Mouse (Mus musculus): ENCODE data around the gene Rnf6. TPM values are rescaled to one million over a fixed set of nuclear protein-coding genes. Genes with fewer than 3 reads are reported as not detected.
A peak's percentile ranks its signal among the peaks of the same experiment; 100 is the strongest.

Rnf6 gene
- total and polyA plus RNA-seq, 2 experiments from 2014 or later = 16.5 to 22.1 TPM

- Histone ChIP-seq H3K27me3 (ENCODE audit: insufficient read depth, low read length) (no peaks in the 10 kb centered on the region), H3K27ac (ENCODE audit: low read depth, low read length) (peak within 1 kb of the TSS; percentile 94), H3K4me3 (ENCODE audit: low read depth, low read length) (peak within 1 kb of the TSS; percentile 78), H3K9ac (peak within 1 kb of the TSS; percentile 79), H3K36me3 (ENCODE audit: insufficient read depth) (no peaks in the 10 kb centered on the region), H3K4me1 (ENCODE audit: insufficient read depth) (0 out of 2 replicates have a peak, but pooled peaks cover 5% of the 10 kb centered on the region), H3K4me2 (ENCODE audit: low read depth) (peak within 1 kb of the TSS; percentile 73), H3K9me3 (ENCODE audit: low read length) (no peaks in the 10 kb centered on the region)
- peak; percentile 98 for DNase-seq
- peak; percentile 95 for ATAC-seq
- TF ChIP-seq CTCF (IDR thresholded peaks at IDR 0.05; ENCODE audit: low read depth) = no peak
- under 1% methylated on average over 74 of the region's 102 CpGs for WGBS
These were observed 9.7 kb upstream of the Rnf6 start, which contains the start of gene Cdk8 for GRCm38 (mm10) chr5:146230864-146231654. Gene Cdk8 (plus strand): TSS chr5:146231230.

DNA sequence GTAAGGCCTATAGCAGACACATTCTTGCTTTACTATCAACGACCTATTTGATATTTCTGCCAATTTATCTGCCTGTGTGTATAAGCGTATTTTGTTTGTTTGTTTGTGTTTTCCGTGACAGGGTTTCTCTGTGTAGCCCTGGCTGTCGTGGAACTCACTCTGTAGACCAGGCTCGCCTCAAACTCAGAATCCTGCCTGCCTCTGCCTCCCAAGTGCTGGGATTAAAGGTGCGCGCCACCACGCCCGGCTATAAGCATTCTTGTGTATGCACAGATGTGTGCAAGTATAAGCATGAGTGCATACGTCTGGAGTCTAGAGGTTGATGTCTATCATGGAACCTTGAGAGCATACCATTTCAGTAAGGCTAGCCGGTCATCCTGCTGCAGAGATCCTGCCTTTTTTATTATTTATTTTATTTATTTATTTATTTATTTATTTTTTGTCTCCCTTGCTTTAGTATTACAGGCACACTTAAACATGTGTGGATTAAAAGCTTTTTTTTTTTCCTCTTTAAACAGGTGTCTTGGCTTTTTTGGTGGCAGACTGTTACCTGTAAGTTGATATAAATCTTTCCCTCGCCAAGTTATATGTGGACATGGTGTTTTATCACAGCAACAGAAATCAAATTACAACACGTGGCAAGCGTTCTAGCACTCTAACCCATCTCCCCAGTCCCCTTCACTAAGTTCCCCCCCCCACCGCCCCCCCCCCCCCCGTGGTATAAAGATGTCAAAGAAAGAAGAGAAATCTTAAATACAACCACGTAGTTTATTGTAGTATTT is 8.7 kb upstream of the Rnf6 start:
- 59% methylated on average over 17 of the region's 17 CpGs for WGBS
- Histone ChIP-seq H3K27ac (ENCODE audit: low read depth, low read length) (no peak overlapping the region), H3K27me3 (ENCODE audit: insufficient read depth, low read length) (no peaks in the 10 kb centered on the region), H3K36me3 (ENCODE audit: insufficient read depth) (no peaks in the 10 kb centered on the region), H3K4me1 (ENCODE audit: insufficient read depth) (0 out of 2 replicates have a peak, but pooled peaks cover 5% of the 10 kb centered on the region), H3K4me2 (ENCODE audit: low read depth) (peak overlapping the region; percentile 73), H3K9me3 (ENCODE audit: low read length) (no peaks in the 10 kb centered on the region), H3K9ac (peak overlapping the region; percentile 79), H3K4me3 (ENCODE audit: low read depth, low read length) (peak overlapping the region; percentile 78)
- no peak for TF ChIP-seq CTCF (IDR thresholded peaks at IDR 0.05; ENCODE audit: low read depth)
- no peak for ATAC-seq
- no peak for DNase-seq

- no peaks in the 10 kb centered on the region for H3K36me3 ChIP-seq (ENCODE audit: insufficient read depth)
- 88% methylated on average over 8 of the region's 8 CpGs for WGBS
- TF ChIP-seq CTCF (IDR thresholded peaks at IDR 0.05; ENCODE audit: low read depth) = no peak
- H3K4me1 ChIP-seq (ENCODE audit: insufficient read depth) = no peaks in the 10 kb centered on the region
- no peak overlapping the region for H3K27ac ChIP-seq (ENCODE audit: low read depth, low read length)
- no peak for DNase-seq
- H3K27me3 ChIP-seq (ENCODE audit: insufficient read depth, low read length) = no peaks in the 10 kb centered on the region
- no peak for ATAC-seq
- no peak overlapping the region for H3K4me2 ChIP-seq (ENCODE audit: low read depth)
- H3K9ac ChIP-seq = no peak overlapping the region
- H3K4me3 ChIP-seq (ENCODE audit: low read depth, low read length) = no peak overlapping the region
- H3K9me3 ChIP-seq (ENCODE audit: low read length) = no peaks in the 10 kb centered on the region
These were observed 6.1 kb upstream of the Rnf6 start for GRCm38 (mm10) chr5:146227496-146227895.

DNA sequence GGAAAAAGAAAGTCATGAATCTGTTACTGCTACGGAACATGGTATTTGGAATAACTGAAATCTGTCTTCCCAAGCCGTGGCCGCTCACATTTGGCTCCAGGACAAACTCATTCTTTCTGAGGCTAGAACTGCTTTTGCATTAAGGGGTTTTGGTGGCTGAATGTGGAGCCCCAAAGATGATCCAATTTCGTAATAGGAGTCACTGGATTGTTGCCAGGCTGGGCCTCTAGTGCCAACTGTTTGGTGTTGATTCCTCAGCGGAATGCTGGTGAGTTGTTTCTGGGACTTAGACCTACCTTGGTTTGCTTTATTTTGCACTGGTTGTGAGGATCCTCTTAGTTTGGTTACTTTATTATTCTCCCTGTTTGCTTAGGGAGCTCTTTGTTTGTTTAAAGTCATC is 2.4 kb upstream of the Rnf6 start:
- TF ChIP-seq CTCF (IDR thresholded peaks at IDR 0.05; ENCODE audit: low read depth) = no peak
- ATAC-seq = no peak
- H3K9me3 ChIP-seq (ENCODE audit: low read length) = no peaks in the 10 kb centered on the region
- H3K27me3 ChIP-seq (ENCODE audit: insufficient read depth, low read length) = no peaks in the 10 kb centered on the region
- no peak overlapping the region for H3K27ac ChIP-seq (ENCODE audit: low read depth, low read length)
- no peak for DNase-seq
- H3K9ac ChIP-seq = no peak overlapping the region
- 65% methylated on average over 5 of the region's 5 CpGs for WGBS
- H3K4me3 ChIP-seq (ENCODE audit: low read depth, low read length) = no peak overlapping the region
- H3K4me1 ChIP-seq (ENCODE audit: insufficient read depth) = 0 out of 2 replicates have a peak, but pooled peaks cover 9% of the 10 kb centered on the region
- peaks cover 2% of the 10 kb centered on the region; the same call in 1 of the 2 replicates for H3K36me3 ChIP-seq (ENCODE audit: insufficient read depth)
- no peak overlapping the region for H3K4me2 ChIP-seq (ENCODE audit: low read depth)

- Histone ChIP-seq H3K4me1 (ENCODE audit: insufficient read depth) (0 out of 2 replicates have a peak, but pooled peaks cover 9% of the 10 kb centered on the region), H3K36me3 (ENCODE audit: insufficient read depth) (peaks cover 16% of the 10 kb centered on the region), H3K4me2 (ENCODE audit: low read depth) (peak overlapping the region; percentile 74), H3K9ac (peak overlapping the region; percentile 97), H3K27me3 (ENCODE audit: insufficient read depth, low read length) (no peaks in the 10 kb centered on the region), H3K4me3 (ENCODE audit: low read depth, low read length) (peak overlapping the region; percentile 87), H3K27ac (ENCODE audit: low read depth, low read length) (peak overlapping the region; percentile 98), H3K9me3 (ENCODE audit: low read length) (no peaks in the 10 kb centered on the region)
- no peak for DNase-seq
- ATAC-seq = no peak
- no peak for TF ChIP-seq CTCF (IDR thresholded peaks at IDR 0.05; ENCODE audit: low read depth)
- 32% methylated on average over 6 of the region's 6 CpGs for WGBS
These were observed 367 bp upstream of the Rnf6 start for GRCm38 (mm10) chr5:146221722-146222121.

DNA sequence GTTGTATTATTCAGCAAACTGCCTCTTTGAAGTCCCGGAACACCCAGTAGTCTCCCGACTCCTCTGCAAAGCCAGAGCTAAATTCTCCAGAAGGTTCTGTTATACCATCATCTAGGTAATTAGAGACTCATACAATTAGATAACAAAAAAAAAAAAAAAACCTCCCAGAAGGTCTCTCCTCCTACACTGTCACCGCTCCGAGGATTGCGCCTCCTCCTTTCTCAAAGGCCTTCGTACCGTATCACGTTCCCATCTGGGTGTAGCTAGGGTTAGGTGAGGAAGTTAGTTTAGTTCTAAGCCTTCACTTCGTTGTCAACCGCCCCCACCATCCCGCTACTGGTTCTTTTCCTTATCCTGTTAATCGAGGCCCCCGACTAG is 865 bp downstream of the Rnf6 start:
- peak overlapping the region; percentile 97 for H3K9ac ChIP-seq
- ATAC-seq (peak; percentile 21), DNase-seq (no peak)
- H3K9me3 ChIP-seq (ENCODE audit: low read length) = no peaks in the 10 kb centered on the region
- WGBS = 4% methylated on average over 13 of the region's 13 CpGs
- peak overlapping the region; percentile 74 for H3K4me2 ChIP-seq (ENCODE audit: low read depth)
- H3K36me3 ChIP-seq (ENCODE audit: insufficient read depth) = peaks cover 25% of the 10 kb centered on the region
- 0 out of 2 replicates have a peak, but pooled peaks cover 9% of the 10 kb centered on the region for H3K4me1 ChIP-seq (ENCODE audit: insufficient read depth)
- H3K27me3 ChIP-seq (ENCODE audit: insufficient read depth, low read length) = no peaks in the 10 kb centered on the region
- H3K27ac ChIP-seq (ENCODE audit: low read depth, low read length) = peak overlapping the region; percentile 98; the same call in 1 of the 2 replicates
- no peak for TF ChIP-seq CTCF (IDR thresholded peaks at IDR 0.05; ENCODE audit: low read depth)
- H3K4me3 ChIP-seq (ENCODE audit: low read depth, low read length) = peak overlapping the region; percentile 87
